Mouse (Mus musculus) MEL (cell line): ENCODE measurements at regions not wholly inside any gene's neighbourhood (a gene's known extent, or its start where the extent isn't known, plus 50 kb on each side); places are given as distances from the start of the nearest gene placed in this dataset.
A peak's percentile ranks its signal among the peaks of the same experiment; 100 is the strongest.

Experiments
- DNase-seq: peaks from one replicate; pipeline ENCODE4 v3.0.0; 2011; ENCODE audit warnings: low read depth, low spot score
- H3K27ac ChIP-seq: 2 replicates; pipeline ENCODE4 v1.5.1; 2012; ENCODE audit warnings: low read depth, mild to moderate bottlenecking, control low read depth, low read length, moderate library complexity; ENCODE audit not compliant: control insufficient read depth
- H3K27me3 ChIP-seq, 2 experiments: fragments of 150-350 bp in 1 of 2; sonication (generic) in 1 of 2; 2 replicates each; pipeline ENCODE4 v1.6.1; 2012; ENCODE audit warnings: low read length in 2 of 2, mild to moderate bottlenecking in 2 of 2, improper control_type of control experiment in 1 of 2, moderate library complexity in 1 of 2; ENCODE audit not compliant: insufficient read depth in 2 of 2, control insufficient read depth in 1 of 2
- H3K36me3 ChIP-seq, 2 experiments: 2 replicates each; pipeline ENCODE4 v1.6.1; 2012 to 2014; ENCODE audit warnings: low read length in 2 of 2, improper control_type of control experiment in 1 of 2, inconsistent platforms in 1 of 2, mild to moderate bottlenecking in 1 of 2; ENCODE audit not compliant: insufficient read depth in 2 of 2, control insufficient read depth in 1 of 2
- H3K4me1 ChIP-seq, 2 experiments: fragments of 150-350 bp in 1 of 2; sonication (generic) in 1 of 2; 2 replicates each; pipeline ENCODE4 v1.6.1; 2012; ENCODE audit warnings: low read length in 2 of 2, improper control_type of control experiment in 1 of 2, mild to moderate bottlenecking in 1 of 2; ENCODE audit not compliant: insufficient read depth in 2 of 2, control insufficient read depth in 1 of 2
- H3K4me3 ChIP-seq, 2 experiments: fragments of 150-350 bp in 1 of 2; sonication (generic) in 1 of 2; 2 replicates each; pipeline ENCODE4 v1.5.1; 2012; ENCODE audit warnings: low read depth in 2 of 2, low read length in 2 of 2, mild to moderate bottlenecking in 2 of 2, moderate library complexity in 2 of 2, control low read depth in 1 of 2, improper control_type of control experiment in 1 of 2; ENCODE audit not compliant: control insufficient read depth in 1 of 2, insufficient read depth in 1 of 2
- H3K79me2 ChIP-seq: 2 replicates; pipeline ENCODE4 v1.6.1; 2012; ENCODE audit warnings: mild to moderate bottlenecking, low read length, moderate library complexity; ENCODE audit not compliant: control insufficient read depth, poor library complexity, insufficient read depth
- H3K9ac ChIP-seq: 2 replicates; pipeline ENCODE4 v1.6.1; 2012; ENCODE audit warnings: low read depth, mild to moderate bottlenecking, control low read depth, low read length, moderate library complexity; ENCODE audit not compliant: control insufficient read depth, poor library complexity, severe bottlenecking
- H3K9me3 ChIP-seq: fragments of 150-350 bp; sonication (generic); replicated peaks from 2 replicates; pipeline ENCODE4 v1.6.1; 2012; ENCODE audit warnings: mild to moderate bottlenecking, low read length, improper control_type of control experiment, moderate library complexity; ENCODE audit not compliant: insufficient read depth
- CHD2 ChIP-seq: IDR thresholded peaks from 2 replicates; pipeline ENCODE4 v1.6.1; 2011; ENCODE audit warnings: low read length, improper control_type of control experiment
- CTCF ChIP-seq, 3 experiments: IDR thresholded peaks in 2 of 3; conservative IDR thresholded peaks in 1 of 3; 2 replicates each; pipeline ENCODE4 v1.5.1; 2011 to 2012; ENCODE audit warnings: low read length in 3 of 3, low read depth in 2 of 3, mild to moderate bottlenecking in 2 of 3, improper control_type of control experiment in 1 of 3, inconsistent platforms in 1 of 3, mixed read lengths in 1 of 3, moderate library complexity in 1 of 3; ENCODE audit not compliant: control insufficient read depth in 1 of 3, insufficient read depth in 1 of 3, poor library complexity in 1 of 3, severe bottlenecking in 1 of 3
- ELF1 ChIP-seq: IDR thresholded peaks from 2 replicates; pipeline ENCODE4 v1.6.1; 2014; ENCODE audit warnings: low read depth, mild to moderate bottlenecking, inconsistent platforms, low read length, improper control_type of control experiment, moderate library complexity
- EP300 ChIP-seq, 2 experiments: IDR thresholded peaks; 2 replicates each; pipeline ENCODE4 v1.6.1; 2011; ENCODE audit warnings: improper control_type of control experiment in 2 of 2, low read length in 2 of 2, low read depth in 1 of 2, mild to moderate bottlenecking in 1 of 2
- JUND ChIP-seq: IDR thresholded peaks from 2 replicates; pipeline ENCODE4 v1.6.1; 2011; ENCODE audit warnings: low read depth, mild to moderate bottlenecking, improper control_type of control experiment, low read length
- KAT2A ChIP-seq: conservative IDR thresholded peaks from 2 replicates; pipeline ENCODE4 v1.6.1; 2012; ENCODE audit warnings: low read depth, low read length, improper control_type of control experiment, inconsistent platforms
- MAFK ChIP-seq: IDR thresholded peaks from 2 replicates; pipeline ENCODE4 v1.6.1; 2011; ENCODE audit warnings: low read depth, mild to moderate bottlenecking, low read length, improper control_type of control experiment, borderline replicate concordance
- MAZ ChIP-seq: IDR thresholded peaks from 2 replicates; pipeline ENCODE4 v1.6.1; 2012; ENCODE audit warnings: low read depth, mild to moderate bottlenecking, inconsistent platforms, low read length, improper control_type of control experiment
- MEF2A ChIP-seq: IDR thresholded peaks from 2 replicates; pipeline ENCODE4 v1.6.1; 2014; ENCODE audit warnings: low read depth, mild to moderate bottlenecking, inconsistent platforms, low read length, improper control_type of control experiment; ENCODE audit not compliant: poor library complexity, insufficient replicate concordance, severe bottlenecking; ENCODE audit errors: extremely low read depth
- POLR2AphosphoS2 ChIP-seq: IDR thresholded peaks from 2 replicates; pipeline ENCODE4 v1.6.1; 2011; ENCODE audit warnings: low read length, improper control_type of control experiment
- RCOR1 ChIP-seq: IDR thresholded peaks from 2 replicates; pipeline ENCODE4 v1.6.1; 2012; ENCODE audit warnings: low read depth, mild to moderate bottlenecking, inconsistent platforms, low read length, improper control_type of control experiment
- SMC3 ChIP-seq: IDR thresholded peaks from 2 replicates; pipeline ENCODE4 v1.6.1; 2011; ENCODE audit warnings: low read depth, low read length, improper control_type of control experiment
- TAL1 ChIP-seq: IDR thresholded peaks from 2 replicates; pipeline ENCODE4 v1.6.1; 2012; ENCODE audit warnings: mild to moderate bottlenecking, inconsistent platforms, low read length, moderate library complexity, mixed read lengths
- TBP ChIP-seq: IDR thresholded peaks from 2 replicates; pipeline ENCODE4 v1.8.0; 2011; ENCODE audit warnings: low read depth, low read length, improper control_type of control experiment
- UBTF ChIP-seq: IDR thresholded peaks from 2 replicates; pipeline ENCODE4 v1.6.1; 2012; ENCODE audit warnings: low read depth, mild to moderate bottlenecking, inconsistent platforms, low read length, improper control_type of control experiment, moderate library complexity, borderline replicate concordance; ENCODE audit not compliant: insufficient read depth
- USF1 ChIP-seq: IDR thresholded peaks from 2 replicates; pipeline ENCODE4 v1.6.1; 2014; ENCODE audit warnings: low read depth, mild to moderate bottlenecking, inconsistent platforms, low read length, improper control_type of control experiment, moderate library complexity
- ZC3H11A ChIP-seq: IDR thresholded peaks from 2 replicates; pipeline ENCODE4 v1.6.1; 2012; ENCODE audit warnings: low read depth, mild to moderate bottlenecking, inconsistent platforms, low read length, improper control_type of control experiment
- ZMIZ1 ChIP-seq: IDR thresholded peaks from 2 replicates; pipeline ENCODE4 v1.6.1; 2012; ENCODE audit warnings: low read depth, mild to moderate bottlenecking, inconsistent platforms, low read length, improper control_type of control experiment, moderate library complexity

DNA sequence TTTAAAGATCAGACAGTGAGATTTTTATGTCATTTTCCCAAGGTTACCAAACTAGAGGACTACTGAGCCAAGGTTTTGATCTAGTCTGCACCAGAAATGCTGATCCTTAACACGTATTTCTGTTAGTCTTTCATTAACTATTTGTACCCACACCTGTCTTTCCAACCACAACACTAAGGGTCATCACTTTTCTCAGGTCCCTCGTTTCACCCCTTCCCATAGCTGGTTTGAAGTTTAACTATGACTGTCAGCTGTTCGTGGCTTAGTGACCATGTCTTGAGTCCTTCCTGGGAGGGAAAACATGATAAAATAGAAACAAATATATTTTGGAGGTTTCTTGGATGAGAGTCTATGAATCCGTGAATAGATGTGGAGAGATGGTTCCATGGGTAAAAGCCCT lies 99.6 kb upstream of the Gm6657 start:
- TF ChIP-seq POLR2AphosphoS2, result no peak
- no peak for TF ChIP-seq ELF1
- TF ChIP-seq MEF2A, result no peak
- TF ChIP-seq UBTF, result no peak
- TF ChIP-seq MAFK, result no peak
- no peak for TF ChIP-seq CHD2
- TF ChIP-seq RCOR1, result no peak
- no peak for TF ChIP-seq SMC3
- no peak for TF ChIP-seq ZMIZ1
- Histone ChIP-seq H3K27ac (no peak overlapping the region), H3K36me3 (no peaks in the 10 kb centered on the region), H3K79me2 (no peaks in the 10 kb centered on the region), H3K27me3 (peaks cover 2 to 5% of the 10 kb centered on the region in 2 experiments), H3K9ac (no peak overlapping the region), H3K4me1 (no peaks in the 10 kb centered on the region), H3K4me3 (no peak overlapping the region), H3K9me3 (no peaks in the 10 kb centered on the region)
- DNase-seq, result no peak

DNA sequence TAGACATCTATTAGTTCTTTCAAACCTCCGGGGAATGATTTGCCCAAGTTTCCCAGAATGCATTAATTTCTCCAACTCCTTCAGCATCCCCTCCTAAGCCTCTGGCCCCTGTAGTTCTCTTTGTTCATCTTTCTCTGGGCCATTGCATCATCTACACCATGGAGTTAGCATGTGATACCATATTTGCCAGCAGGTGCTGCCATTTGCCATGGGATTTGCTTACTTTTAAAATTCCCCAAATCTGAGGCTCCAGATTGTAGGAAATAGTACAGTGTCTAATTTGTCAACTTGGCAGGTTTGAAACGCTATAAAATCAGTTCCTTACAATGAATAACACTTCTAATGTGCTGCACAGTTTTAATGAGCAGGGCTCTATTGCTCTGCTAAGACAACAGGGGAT lies 98.7 kb upstream of the Gm6657 start:
- TF ChIP-seq TBP (no peak), CTCF (IDR thresholded peaks at IDR 0.05 in 2 of 3, conservative IDR thresholded peaks at IDR 0.05 in 1 of 3; ENCODE audit: control insufficient read depth in 1 of 3, insufficient read depth in 1 of 3, low read depth in 2 of 3, low read length in 3 of 3, poor library complexity in 1 of 3, severe bottlenecking in 1 of 3) (0 out of 6 replicates have a peak, but pooled peaks of 1 of the 3 experiments have one; percentile 8), MAZ (no peak)
- H3K9me3 ChIP-seq, result no peaks in the 10 kb centered on the region

DNA sequence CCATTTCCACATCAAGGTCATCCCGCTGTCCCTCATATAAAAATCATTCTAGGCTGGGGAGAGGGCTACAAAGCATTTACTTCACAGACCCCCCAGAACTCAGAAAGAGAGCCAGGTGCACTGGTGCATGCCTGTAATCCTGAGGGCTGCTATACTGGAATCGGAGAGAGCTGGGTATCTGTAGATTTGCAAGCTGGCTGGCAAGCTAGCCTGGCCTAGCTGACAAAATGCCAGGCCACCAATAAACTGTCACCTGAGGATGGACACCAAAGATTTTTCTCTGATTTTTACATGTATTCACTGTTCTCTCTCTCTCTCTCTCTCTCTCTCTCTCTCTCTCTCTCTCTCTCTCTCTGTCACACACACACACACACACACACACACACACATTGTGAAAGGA lies 98.1 kb upstream of the Gm6657 start:
- no peaks in the 10 kb centered on the region; a peak in 1 of 4 replicates for H3K4me1 ChIP-seq
- no peaks in the 10 kb centered on the region for H3K79me2 ChIP-seq
- H3K36me3 ChIP-seq, result no peaks in the 10 kb centered on the region
- H3K9me3 ChIP-seq, result no peaks in the 10 kb centered on the region
- no peak overlapping the region for H3K9ac ChIP-seq
- H3K27me3 ChIP-seq, result peaks cover 2% of the 10 kb centered on the region in 2 experiments; a peak in 3 of 4 replicates
- no peak for TF ChIP-seq CTCF (IDR thresholded peaks at IDR 0.05 in 2 of 3, conservative IDR thresholded peaks at IDR 0.05 in 1 of 3; ENCODE audit: control insufficient read depth in 1 of 3, insufficient read depth in 1 of 3, low read depth in 2 of 3, low read length in 3 of 3, poor library complexity in 1 of 3, severe bottlenecking in 1 of 3)
- no peak for TF ChIP-seq MEF2A
- no peak for TF ChIP-seq ZC3H11A
- TF ChIP-seq USF1, result no peak
- TF ChIP-seq JUND, result no peak
- TF ChIP-seq TAL1, result no peak
- no peak for TF ChIP-seq EP300 (IDR thresholded peaks at IDR 0.05; ENCODE audit: low read depth in 1 of 2, low read length in 2 of 2)
- TF ChIP-seq KAT2A, result no peak
- TF ChIP-seq, all 39 proteins: peak for 0
- DNase-seq, result no peak
- Histone ChIP-seq H3K4me3 (no peak overlapping the region), H3K27ac (no peak overlapping the region)

More for the DNA sequence above, 98.7 kb upstream of the Gm6657 start:
- Histone ChIP-seq H3K79me2 (no peaks in the 10 kb centered on the region), H3K27me3 (peaks cover 2% of the 10 kb centered on the region in 2 experiments; a peak in 3 of 4 replicates), H3K4me1 (no peaks in the 10 kb centered on the region; a peak in 1 of 4 replicates), H3K36me3 (no peaks in the 10 kb centered on the region), H3K27ac (no peak overlapping the region), H3K9ac (no peak overlapping the region), H3K4me3 (no peak overlapping the region)
- no peak for DNase-seq
